Mouse (Mus musculus) stomach, postnatal 0 days (tissue): Measurements from ENCODE around the gene Khdc4. TPM values are rescaled to one million over a fixed set of nuclear protein-coding genes. Genes with fewer than 3 reads are reported as not detected.

Experiments used
- ATAC-seq: fragments of 200-750 bp; cut with Nextera tagmentation; 2 replicates; pipeline ENCODE4 v1.8.0; 2017; ENCODE audit not compliant: low FRiP score, low TSS enrichment
- DNase-seq: peaks from one replicate; pipeline ENCODE4 v3.0.0-alpha.2; 2016; ENCODE audit warnings: low spot score
- H3K27ac ChIP-seq: fragments of 300-500 bp; sonication (generic); replicated peaks from 2 replicates; pipeline ENCODE4 v1.5.1; 2014; ENCODE audit warnings: mild to moderate bottlenecking, control low read depth
- H3K27me3 ChIP-seq: fragments of 300-500 bp; sonication (generic); 2 replicates; pipeline ENCODE4 v1.6.1; 2014; ENCODE audit warnings: low read length; ENCODE audit not compliant: control insufficient read depth, insufficient read depth
- H3K36me3 ChIP-seq: fragments of 300-500 bp; sonication (generic); 2 replicates; pipeline ENCODE4 v1.6.1; 2014; ENCODE audit warnings: low read length, mixed read lengths; ENCODE audit not compliant: control insufficient read depth, insufficient read depth
- H3K4me1 ChIP-seq: fragments of 300-500 bp; sonication (generic); replicated peaks from 2 replicates; pipeline ENCODE4 v1.6.1; 2014; ENCODE audit warnings: antibody characterized with exemption; ENCODE audit not compliant: control insufficient read depth, insufficient read depth
- H3K4me2 ChIP-seq: fragments of 300-500 bp; sonication (generic); replicated peaks from 2 replicates; pipeline ENCODE4 v1.6.1; 2014; ENCODE audit warnings: low read depth, mild to moderate bottlenecking, control low read depth, moderate library complexity
- H3K4me3 ChIP-seq: fragments of 300-500 bp; sonication (generic); 2 replicates; pipeline ENCODE4 v1.5.1; 2014; ENCODE audit warnings: low read depth, low read length, control low read depth
- H3K9ac ChIP-seq: fragments of 300-500 bp; sonication (generic); 2 replicates; pipeline ENCODE4 v1.6.1; 2014; ENCODE audit warnings: mild to moderate bottlenecking, low read length, control low read depth, mixed read lengths
- H3K9me3 ChIP-seq: fragments of 300-500 bp; sonication (generic); 2 replicates; pipeline ENCODE4 v1.6.1; 2016; ENCODE audit warnings: low read length; ENCODE audit not compliant: control insufficient read depth
- CTCF ChIP-seq: IDR thresholded peaks from 2 replicates; pipeline ENCODE4 v1.5.1; 2016; ENCODE audit warnings: antibody characterized with exemption, low read depth, mild to moderate bottlenecking, moderate library complexity
- EP300 ChIP-seq: optimal IDR thresholded peaks from 2 replicates; pipeline ENCODE3; 2016; ENCODE audit warnings: antibody characterized with exemption
- WGBS: fragments of 180-500 bp; shearing (Covaris S2); extraction: QIAGEN DNeasy Blood & Tissue Kit; methylation state at CpG from one replicate; pipeline ENCODE4 v1.1.7; 2014; 5-methylcytosine and 5-hydroxymethylcytosine counted together
- polyA plus RNA-seq: library from polyadenylated mRNA; unstranded; fragments of >200 nt; fragmentation: Nextera tagmentation; extraction: Ambion mirVana; gene quantifications from 2 replicates; pipeline ENCODE4 v1.2.1, GENCODE M21; 2015

The Khdc4 gene
- polyA plus RNA-seq, 1 experiment from 2014 or later = 38.1 TPM

DNA sequence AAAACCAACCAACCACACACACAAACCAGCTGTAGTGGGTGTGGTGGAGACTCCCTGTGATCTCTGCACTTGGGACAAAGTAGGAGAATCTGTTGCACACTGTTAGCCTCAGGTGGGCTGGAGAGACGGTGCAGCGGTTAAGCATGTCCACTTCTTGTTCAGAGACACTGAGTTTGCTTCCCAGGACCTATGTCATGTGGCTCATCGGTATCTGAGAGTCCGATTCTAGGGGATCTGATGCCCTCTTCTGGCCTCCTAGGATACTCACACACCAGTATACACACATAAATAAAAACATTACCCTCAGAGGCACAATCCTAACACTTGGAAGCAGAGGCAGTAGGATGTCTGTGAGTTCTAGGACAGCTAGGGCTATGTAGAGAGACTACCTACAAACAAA lies 68.7 kb downstream of the Khdc4 start:
- Histone ChIP-seq H3K4me1 (peaks cover 5% of the 10 kb centered on the region; the same call in 1 of the 2 replicates), H3K27ac (no peak overlapping the region), H3K9ac (no peak overlapping the region), H3K4me2 (no peak overlapping the region), H3K9me3 (no peaks in the 10 kb centered on the region), H3K36me3 (no peaks in the 10 kb centered on the region), H3K27me3 (no peaks in the 10 kb centered on the region), H3K4me3 (no peak overlapping the region)
- peak; percentile 43; the same call in 1 of the 2 replicates for ATAC-seq
- DNase-seq = peak; percentile 40
- TF ChIP-seq CTCF (peak; percentile 73), EP300 (no peak)
- 65% methylated on average over 4 of the region's 4 CpGs for WGBS

DNA sequence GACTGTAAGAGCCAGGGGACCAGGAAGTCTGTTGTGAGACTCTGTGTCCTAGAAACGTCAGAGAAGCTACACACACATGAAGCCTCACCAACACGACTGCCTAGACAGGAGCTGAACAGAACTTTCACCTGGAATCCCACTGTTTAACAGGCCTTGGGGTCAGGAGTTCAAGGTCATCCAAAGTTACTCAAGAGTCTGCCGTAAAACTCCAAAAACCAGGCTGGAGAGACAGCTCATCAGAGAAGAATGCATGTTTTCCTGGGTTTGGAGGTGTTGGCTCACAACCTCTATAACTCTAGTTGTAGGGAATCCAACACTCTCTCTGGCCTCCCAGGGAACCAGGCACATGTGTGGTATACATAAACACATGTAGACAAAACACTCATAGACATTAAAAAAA lies 69.9 kb downstream of the Khdc4 start:
- 51% methylated on average over 3 of the region's 3 CpGs for WGBS
- DNase-seq (no peak), ATAC-seq (no peak)
- TF ChIP-seq CTCF (no peak), EP300 (no peak)
- Histone ChIP-seq H3K27ac (no peak overlapping the region), H3K36me3 (no peaks in the 10 kb centered on the region), H3K4me2 (no peak overlapping the region), H3K9ac (no peak overlapping the region), H3K9me3 (no peaks in the 10 kb centered on the region), H3K27me3 (no peaks in the 10 kb centered on the region), H3K4me3 (no peak overlapping the region), H3K4me1 (peaks cover 5% of the 10 kb centered on the region; the same call in 1 of the 2 replicates)

DNA sequence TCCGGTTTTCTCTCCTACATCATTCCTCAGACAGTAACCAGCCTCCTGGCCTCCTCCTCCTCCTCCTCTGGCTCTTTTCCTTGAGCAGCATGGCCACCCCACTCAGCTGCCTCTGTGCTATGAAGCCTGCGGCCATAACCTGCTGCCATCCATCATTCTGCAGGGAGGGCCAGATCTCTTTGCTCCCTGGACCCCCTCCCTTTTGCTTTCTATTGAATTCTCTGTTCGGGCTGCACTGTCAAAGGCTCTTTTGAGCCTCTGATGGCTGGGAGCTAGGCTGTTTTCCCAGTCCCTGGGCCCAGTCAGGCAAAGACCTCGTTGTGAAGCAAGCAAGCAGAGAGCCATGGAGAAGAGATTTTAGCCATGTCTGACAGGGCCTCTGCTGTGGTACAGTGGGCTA lies 70.7 kb downstream of the Khdc4 start:
- no peak for ATAC-seq
- Histone ChIP-seq H3K4me3 (no peak overlapping the region), H3K36me3 (no peaks in the 10 kb centered on the region), H3K9me3 (no peaks in the 10 kb centered on the region), H3K4me2 (no peak overlapping the region), H3K4me1 (peaks cover 5% of the 10 kb centered on the region; the same call in 1 of the 2 replicates), H3K9ac (no peak overlapping the region), H3K27me3 (no peaks in the 10 kb centered on the region), H3K27ac (no peak overlapping the region)
- TF ChIP-seq EP300 (no peak), CTCF (no peak)
- no peak for DNase-seq
- WGBS = 45% methylated on average over 4 of the region's 4 CpGs

DNA sequence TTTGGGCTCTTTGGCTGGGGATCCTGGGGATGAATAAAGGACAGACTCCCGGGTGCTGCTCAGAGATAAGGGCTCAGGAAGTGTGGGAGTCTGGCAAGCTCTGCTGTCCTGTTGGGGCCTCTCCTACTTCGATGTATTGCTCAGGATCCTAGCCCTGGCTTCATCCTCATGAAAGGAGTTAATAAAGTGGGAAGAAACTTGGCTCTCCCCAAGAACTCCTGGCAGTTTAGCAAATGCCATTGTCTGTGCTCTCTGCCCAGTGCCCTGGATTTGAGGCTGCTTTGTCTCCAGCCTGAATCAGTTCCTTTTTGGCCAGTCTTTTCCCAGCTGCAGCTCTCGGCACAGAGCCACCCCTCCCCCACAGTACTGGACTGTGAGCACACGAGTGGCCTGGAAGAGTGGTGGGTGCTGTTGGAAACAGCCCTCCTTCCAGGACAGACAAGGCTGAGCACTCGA lies 72.5 kb downstream of the Khdc4 start:
- Histone ChIP-seq H3K36me3 (no peaks in the 10 kb centered on the region), H3K9ac (peak overlapping the region; percentile 2; the same call in 1 of the 2 replicates), H3K4me1 (peaks cover 5% of the 10 kb centered on the region; the same call in 1 of the 2 replicates), H3K27ac (peak overlapping the region; percentile 82), H3K27me3 (no peaks in the 10 kb centered on the region), H3K4me3 (no peak overlapping the region), H3K9me3 (no peaks in the 10 kb centered on the region), H3K4me2 (0 out of 2 replicates have a peak overlapping the region, but pooled peaks have one; percentile 11)
- ATAC-seq (peak; percentile 67; the same call in 1 of the 2 replicates), DNase-seq (peak; percentile 60)
- TF ChIP-seq EP300 = no peak
- TF ChIP-seq CTCF = no peak
- 12% methylated on average over 5 of the region's 5 CpGs for WGBS

DNA sequence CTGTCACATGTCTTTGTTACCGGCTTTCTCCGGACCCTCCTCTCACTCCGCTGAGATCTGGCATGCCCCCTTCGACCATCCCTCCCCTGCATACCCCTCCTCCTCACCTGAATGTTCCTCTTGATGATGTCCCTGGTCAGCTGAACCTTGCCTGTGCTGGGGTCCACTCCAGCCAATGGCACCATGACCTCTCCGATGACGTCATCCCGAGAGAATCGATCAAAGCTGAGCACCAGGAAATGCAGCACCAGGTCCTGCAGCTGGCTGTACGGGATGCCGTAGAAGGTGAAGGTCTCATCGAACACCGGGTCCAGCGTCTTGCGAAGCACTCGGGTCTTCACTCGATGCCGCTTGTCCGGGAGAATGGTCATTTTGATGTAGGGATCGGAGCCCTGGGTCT lies 76.0 kb downstream of the Khdc4 start:
- DNase-seq (no peak), ATAC-seq (no peak)
- Histone ChIP-seq H3K4me1 (peaks cover 5% of the 10 kb centered on the region; the same call in 1 of the 2 replicates), H3K9ac (no peak overlapping the region), H3K27ac (no peak overlapping the region), H3K36me3 (no peaks in the 10 kb centered on the region), H3K27me3 (no peaks in the 10 kb centered on the region), H3K9me3 (no peaks in the 10 kb centered on the region), H3K4me2 (no peak overlapping the region), H3K4me3 (no peak overlapping the region)
- 94% methylated on average over 19 of the region's 19 CpGs for WGBS
- TF ChIP-seq EP300 = no peak
- TF ChIP-seq CTCF = no peak

DNA sequence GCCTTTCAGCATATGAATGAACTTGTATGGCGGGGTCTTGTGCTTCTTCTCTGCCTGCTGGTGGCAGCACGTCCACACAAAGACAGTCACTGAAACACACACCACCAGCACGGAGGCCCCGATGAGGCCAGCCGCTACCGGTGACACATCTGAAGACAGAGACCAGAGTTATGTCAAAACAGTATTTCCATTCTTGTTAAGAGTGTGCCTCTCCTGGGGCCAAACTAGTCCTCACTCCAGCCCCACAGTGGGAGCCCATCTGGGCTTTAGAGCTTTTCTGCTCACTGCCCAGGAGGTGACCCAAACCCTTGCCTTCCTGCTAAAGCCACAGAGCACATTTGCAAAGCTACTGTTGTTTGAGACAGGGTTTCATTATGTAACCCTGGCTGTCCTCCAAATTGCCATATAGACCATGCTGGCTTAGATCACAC lies 76.8 kb downstream of the Khdc4 start:
- DNase-seq (no peak), ATAC-seq (no peak)
- Histone ChIP-seq H3K4me3 (no peak overlapping the region), H3K36me3 (no peaks in the 10 kb centered on the region), H3K9me3 (no peaks in the 10 kb centered on the region), H3K27me3 (no peaks in the 10 kb centered on the region), H3K27ac (no peak overlapping the region), H3K4me1 (peaks cover 5% of the 10 kb centered on the region; the same call in 1 of the 2 replicates), H3K9ac (no peak overlapping the region), H3K4me2 (no peak overlapping the region)
- TF ChIP-seq EP300 (no peak), CTCF (peak; percentile 57)
- 61% methylated on average over 6 of the region's 6 CpGs for WGBS

Other genes with a start within 250 kb of the Khdc4 start
- gene Sema4a, start 224.6 kb upstream of the Khdc4 start, polyA plus RNA-seq = 27.9 and 32.7 TPM in 2 replicates
- gene Lmna, start 175.8 kb upstream of the Khdc4 start, polyA plus RNA-seq = 250 and 267 TPM in 2 replicates
- gene Mex3a, start 153.4 kb upstream of the Khdc4 start, polyA plus RNA-seq = 3.3 and 3.4 TPM in 2 replicates
- 252 and 271 TPM in 2 replicates for gene Rab25, start 137.5 kb upstream of the Khdc4 start, polyA plus RNA-seq
- 154 and 157 TPM in 2 replicates for gene Lamtor2, start 132.7 kb upstream of the Khdc4 start, polyA plus RNA-seq
- 19.5 and 21.8 TPM in 2 replicates for gene Ubqln4, start 132.0 kb upstream of the Khdc4 start, polyA plus RNA-seq
- gene Ssr2, start 109.9 kb upstream of the Khdc4 start, polyA plus RNA-seq = 257 and 271 TPM in 2 replicates
- 29.0 and 33.0 TPM in 2 replicates for gene Arhgef2, start 79.8 kb upstream of the Khdc4 start, polyA plus RNA-seq
- gene Rxfp4, start 32.7 kb upstream of the Khdc4 start, polyA plus RNA-seq = 0.07 TPM in 1 of 2 replicates, not detected in the other
- 85.5 and 86.9 TPM in 2 replicates for gene Rit1, start 31.0 kb downstream of the Khdc4 start, polyA plus RNA-seq
- 9.6 and 10.1 TPM in 2 replicates for gene Syt11, start 89.4 kb downstream of the Khdc4 start, polyA plus RNA-seq
- 2.8 TPM in 2 replicates for gene Gon4l, start 149.4 kb downstream of the Khdc4 start, polyA plus RNA-seq
- gene Msto1, start 228.2 kb downstream of the Khdc4 start, polyA plus RNA-seq = 23.6 and 24.9 TPM in 2 replicates